25 mouse cellular contexts compared by ENCODE assay signal in the genomic region with DNA sequence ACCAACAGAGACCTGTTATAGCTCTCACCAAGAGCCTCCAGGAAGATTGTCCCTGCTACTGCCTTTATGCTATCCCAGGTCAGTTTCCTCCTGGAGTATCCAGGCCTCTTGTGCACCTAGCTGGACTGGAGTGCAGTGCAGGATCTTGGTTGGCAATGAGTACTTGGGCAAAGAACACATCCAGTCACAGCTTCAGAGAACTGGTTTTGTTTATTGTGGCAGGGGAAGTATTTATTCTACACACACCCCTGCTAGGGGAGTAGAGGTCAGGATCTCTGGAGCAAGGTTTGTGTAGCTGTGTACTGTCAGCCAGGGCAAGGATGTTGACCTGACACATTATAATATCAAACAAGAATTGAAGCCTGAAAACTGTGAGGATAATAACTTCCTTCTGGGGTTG. TPM values are rescaled to one million over a fixed set of nuclear protein-coding genes. Genes with fewer than 3 reads are reported as not detected.
"Had no signal": no experiment of that assay in that cellular context is flagged by ENCODE, and none has a peak within 500 bp of the region (broad histone marks: within the 10 kb centered on the region; RNA-seq: fewer than 3 reads in every experiment).

No protein-coding gene starts in this region.

- H3K9me3 ChIP-seq: neural tube, embryonic 13.5 days; neural tube, embryonic 15.5 days; stomach, embryonic 15.5 days had no signal

- H3K27me3 ChIP-seq: neural tube, embryonic 12.5 days; neural tube, embryonic 13.5 days; neural tube, embryonic 15.5 days; stomach, embryonic 15.5 days had no signal

- H3K36me3 ChIP-seq: neural tube, embryonic 12.5 days; neural tube, embryonic 13.5 days; neural tube, embryonic 15.5 days; stomach, embryonic 15.5 days had no signal

- H3K4me1 ChIP-seq: neural tube, embryonic 12.5 days; neural tube, embryonic 13.5 days; neural tube, embryonic 15.5 days; stomach, embryonic 15.5 days had no signal

- H3K27ac ChIP-seq: neural tube, embryonic 12.5 days; neural tube, embryonic 13.5 days; neural tube, embryonic 15.5 days; stomach, embryonic 15.5 days had no signal

- H3K9ac ChIP-seq: neural tube, embryonic 12.5 days; neural tube, embryonic 13.5 days; neural tube, embryonic 15.5 days; stomach, embryonic 15.5 days had no signal

- DNase-seq: retina, postnatal 1 day; right cerebral cortex, adult 18-20 months; right cerebral cortex, postnatal 14 days; right cerebral cortex, postnatal 25 days; right cerebral cortex, postnatal 4 days; spleen, adult 18-20 months; thymus, adult 18-20 months; thymus, adult 2 months; thymus, postnatal 14 days; thymus, postnatal 25 days; thymus, postnatal 36 days; thymus, postnatal 4 days had no signal

- H3K4me3 ChIP-seq: neural tube, embryonic 12.5 days; neural tube, embryonic 13.5 days; neural tube, embryonic 15.5 days; stomach, embryonic 15.5 days had no signal

- H3K4me2 ChIP-seq: neural tube, embryonic 12.5 days; neural tube, embryonic 13.5 days; neural tube, embryonic 15.5 days; stomach, embryonic 15.5 days had no signal

RNA-seq across cellular contexts. Expression of a gene that starts 9.1 kb away (rescaled TPM):
- total RNA-seq: neutrophil, adult 5-6 weeks had no signal
- polyA plus RNA-seq: neural tube, embryonic 12.5 days; neural tube, embryonic 13.5 days; neural tube, embryonic 14.5 days; neural tube, embryonic 15.5 days; small intestine, adult 2 months; spleen, adult 2 months; stomach, embryonic 14.5 days; stomach, embryonic 15.5 days; stomach, embryonic 16.5 days; testis, adult 2 months; thymus, adult 2 months; thymus, postnatal 0 days; urinary bladder, adult 2 months had no signal

RNA-seq across cellular contexts. Expression of a gene that starts 23.7 kb away (rescaled TPM):
- total RNA-seq: neutrophil, adult 5-6 weeks had no signal
- polyA plus RNA-seq: neural tube, embryonic 12.5 days; neural tube, embryonic 13.5 days; neural tube, embryonic 14.5 days; neural tube, embryonic 15.5 days; small intestine, adult 2 months; spleen, adult 2 months; stomach, embryonic 14.5 days; stomach, embryonic 15.5 days; stomach, embryonic 16.5 days; testis, adult 2 months; thymus, adult 2 months; thymus, postnatal 0 days; urinary bladder, adult 2 months had no signal

RNA-seq across cellular contexts. Expression of a gene that starts 33.1 kb away (rescaled TPM):
- total RNA-seq: neutrophil, adult 5-6 weeks had no signal
- polyA plus RNA-seq: neural tube, embryonic 12.5 days; neural tube, embryonic 13.5 days; neural tube, embryonic 14.5 days; neural tube, embryonic 15.5 days; small intestine, adult 2 months; spleen, adult 2 months; stomach, embryonic 14.5 days; stomach, embryonic 15.5 days; stomach, embryonic 16.5 days; testis, adult 2 months; thymus, adult 2 months; thymus, postnatal 0 days; urinary bladder, adult 2 months had no signal

RNA-seq across cellular contexts. Expression of a gene that starts 45.2 kb away (rescaled TPM):
- polyA plus RNA-seq: neural tube, embryonic 12.5 days; neural tube, embryonic 13.5 days; neural tube, embryonic 14.5 days; neural tube, embryonic 15.5 days; small intestine, adult 2 months; spleen, adult 2 months; stomach, embryonic 14.5 days; stomach, embryonic 15.5 days; stomach, embryonic 16.5 days; testis, adult 2 months; thymus, adult 2 months; thymus, postnatal 0 days; urinary bladder, adult 2 months had no signal
